Mouse (Mus musculus) cerebellum, adult 18-20 months (tissue): ENCODE data around the gene Mettl1.
"Not testable (repeated sequence)": the region's sequence is repeated elsewhere in the genome, so short reads cannot be mapped to it uniquely, and the experiment has no call there.

Experiments
- DNase-seq, 2 experiments: peaks; one replicate each; pipeline ENCODE4 v3.0.0; 2021

Gene Mettl1

GRCm38 (mm10) chr10:127069281-127070189 lies 28.3 kb downstream of the Mettl1 start:
- DNase-seq: peak in 1 of 2 experiments; percentile 33

- DNase-seq: peak; percentile 88 to 97
These were observed 29.2 kb downstream of the Mettl1 start, which contains the start of gene Tspan31 for GRCm38 (mm10) chr10:127070190-127071121. TSS of gene Tspan31 (minus strand) at chr10:127070264.

- DNase-seq: no peak
These were observed 30.0 kb downstream of the Mettl1 start for GRCm38 (mm10) chr10:127071203-127071602.

GRCm38 (mm10) chr10:127072270-127072669 lies 31.1 kb downstream of the Mettl1 start:
- DNase-seq: not testable (repeated sequence)

GRCm38 (mm10) chr10:127072969-127073368 lies 31.8 kb downstream of the Mettl1 start:
- not testable (repeated sequence) for DNase-seq

GRCm38 (mm10) chr10:127073981-127074380 lies 32.8 kb downstream of the Mettl1 start:
- DNase-seq: no peak

- no peak for DNase-seq
These were observed 33.9 kb downstream of the Mettl1 start, which contains the start of gene Agap2 for GRCm38 (mm10) chr10:127075080-127075479. TSS of gene Agap2 (plus strand) at chr10:127075284.

- DNase-seq: no peak
These were observed 34.4 kb downstream of the Mettl1 start for GRCm38 (mm10) chr10:127075651-127076050.

- no peak for DNase-seq
These were observed 34.9 kb downstream of the Mettl1 start for GRCm38 (mm10) chr10:127076082-127076481.

- DNase-seq: no peak
These were observed 36.3 kb downstream of the Mettl1 start for GRCm38 (mm10) chr10:127077515-127077914.

GRCm38 (mm10) chr10:127078001-127078676 lies 36.9 kb downstream of the Mettl1 start:
- DNase-seq: peak in 1 of 2 experiments; percentile 27

- peak; percentile 77 to 81 for DNase-seq
These were observed 37.7 kb downstream of the Mettl1 start for GRCm38 (mm10) chr10:127078677-127079575.

GRCm38 (mm10) chr10:127079665-127080391 lies 38.6 kb downstream of the Mettl1 start:
- peak; percentile 69 to 78 for DNase-seq

- peak; percentile 71 to 78 for DNase-seq
These were observed 39.9 kb downstream of the Mettl1 start for GRCm38 (mm10) chr10:127080901-127081780.

GRCm38 (mm10) chr10:127081996-127082620 lies 40.9 kb downstream of the Mettl1 start:
- DNase-seq: peak in 1 of 2 experiments; percentile 30

GRCm38 (mm10) chr10:127083292-127083914 lies 42.2 kb downstream of the Mettl1 start:
- peak in 1 of 2 experiments; percentile 45 for DNase-seq

- peak; percentile 50 to 63 for DNase-seq
These were observed 42.7 kb downstream of the Mettl1 start for GRCm38 (mm10) chr10:127083915-127084306.

- no peak for DNase-seq
These were observed 43.8 kb downstream of the Mettl1 start for GRCm38 (mm10) chr10:127085052-127085451.

GRCm38 (mm10) chr10:127085633-127086032 lies 44.4 kb downstream of the Mettl1 start:
- DNase-seq: no peak
